Mouse (Mus musculus): ENCODE measurements around the gene Pkp4. TPM values are rescaled to one million over a fixed set of nuclear protein-coding genes. Genes with fewer than 3 reads are reported as not detected.

Gene Pkp4
- polyA plus RNA-seq, 1 experiment from 2014 or later = 7.7 TPM

DNA sequence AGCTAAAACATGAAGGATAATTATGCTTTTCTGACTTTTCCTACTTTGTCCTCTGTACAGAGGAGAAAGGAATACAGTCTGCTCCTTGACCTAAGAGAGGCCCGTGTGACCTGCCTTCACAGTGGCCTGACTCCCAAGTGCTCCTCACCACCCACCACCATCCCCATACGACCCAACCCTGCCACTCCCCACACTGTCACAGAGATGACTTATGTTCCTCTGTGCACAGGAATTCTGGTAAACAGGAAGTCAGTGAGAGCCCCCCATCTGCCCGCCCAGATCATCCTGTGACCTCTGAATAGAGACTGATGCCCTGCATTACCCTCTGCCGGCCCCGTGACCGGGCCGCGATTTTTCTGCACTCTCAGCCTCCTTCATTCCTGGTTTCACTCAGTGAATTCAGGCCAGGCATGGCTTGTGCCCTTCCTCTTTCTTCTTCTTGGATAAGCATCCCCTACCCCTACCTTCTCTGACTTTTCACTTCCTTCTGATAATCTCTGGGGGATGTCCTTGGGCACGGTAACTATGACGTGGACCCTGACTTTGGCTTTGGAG is 79.3 kb downstream of the Pkp4 start:
- H3K4me2 ChIP-seq (ENCODE audit: low read depth, low read length) = no peak overlapping the region
- WGBS (ENCODE audit: insufficient replicate concordance) = 69% methylated on average over 10 of the region's 10 CpGs
- no peaks in the 10 kb centered on the region for H3K27me3 ChIP-seq (ENCODE audit: insufficient read depth, low read length)
- no peak overlapping the region for H3K4me3 ChIP-seq (ENCODE audit: low read depth, low read length)
- no peaks in the 10 kb centered on the region for H3K4me1 ChIP-seq (ENCODE audit: insufficient read depth)
- H3K36me3 ChIP-seq (replicated peaks; ENCODE audit: insufficient read depth, low read length) = no peaks in the 10 kb centered on the region
- DNase-seq = no peak
- no peak overlapping the region for H3K9ac ChIP-seq (replicated peaks)
- peak; percentile 47 for ATAC-seq
- TF ChIP-seq CTCF (IDR thresholded peaks at IDR 0.05; ENCODE audit: low read depth) (no peak), EP300 (IDR thresholded peaks at IDR 0.05; ENCODE audit: low read depth) (no peak)
- H3K9me3 ChIP-seq (ENCODE audit: low read length) = peaks cover 2% of the 10 kb centered on the region; the same call in 1 of the 2 replicates
- no peak overlapping the region for H3K27ac ChIP-seq (ENCODE audit: low read depth)

GRCm38 (mm10) chr2:59242117-59242516 is 81.5 kb downstream of the Pkp4 start:
- H3K9ac ChIP-seq (replicated peaks) = no peak overlapping the region
- no peaks in the 10 kb centered on the region; the same call in 1 of the 2 replicates for H3K4me1 ChIP-seq (ENCODE audit: insufficient read depth)
- peaks cover 2% of the 10 kb centered on the region; the same call in 1 of the 2 replicates for H3K9me3 ChIP-seq (ENCODE audit: low read length)
- WGBS (ENCODE audit: insufficient replicate concordance) = 90% methylated on average over 10 of the region's 10 CpGs
- no peak overlapping the region for H3K4me2 ChIP-seq (ENCODE audit: low read depth, low read length)
- no peaks in the 10 kb centered on the region for H3K36me3 ChIP-seq (replicated peaks; ENCODE audit: insufficient read depth, low read length)
- ATAC-seq (no peak), DNase-seq (no peak)
- TF ChIP-seq EP300 (IDR thresholded peaks at IDR 0.05; ENCODE audit: low read depth) = no peak
- no peak for TF ChIP-seq CTCF (IDR thresholded peaks at IDR 0.05; ENCODE audit: low read depth)
- H3K4me3 ChIP-seq (ENCODE audit: low read depth, low read length) = no peak overlapping the region
- H3K27me3 ChIP-seq (ENCODE audit: insufficient read depth, low read length) = no peaks in the 10 kb centered on the region
- H3K27ac ChIP-seq (ENCODE audit: low read depth) = no peak overlapping the region

DNA sequence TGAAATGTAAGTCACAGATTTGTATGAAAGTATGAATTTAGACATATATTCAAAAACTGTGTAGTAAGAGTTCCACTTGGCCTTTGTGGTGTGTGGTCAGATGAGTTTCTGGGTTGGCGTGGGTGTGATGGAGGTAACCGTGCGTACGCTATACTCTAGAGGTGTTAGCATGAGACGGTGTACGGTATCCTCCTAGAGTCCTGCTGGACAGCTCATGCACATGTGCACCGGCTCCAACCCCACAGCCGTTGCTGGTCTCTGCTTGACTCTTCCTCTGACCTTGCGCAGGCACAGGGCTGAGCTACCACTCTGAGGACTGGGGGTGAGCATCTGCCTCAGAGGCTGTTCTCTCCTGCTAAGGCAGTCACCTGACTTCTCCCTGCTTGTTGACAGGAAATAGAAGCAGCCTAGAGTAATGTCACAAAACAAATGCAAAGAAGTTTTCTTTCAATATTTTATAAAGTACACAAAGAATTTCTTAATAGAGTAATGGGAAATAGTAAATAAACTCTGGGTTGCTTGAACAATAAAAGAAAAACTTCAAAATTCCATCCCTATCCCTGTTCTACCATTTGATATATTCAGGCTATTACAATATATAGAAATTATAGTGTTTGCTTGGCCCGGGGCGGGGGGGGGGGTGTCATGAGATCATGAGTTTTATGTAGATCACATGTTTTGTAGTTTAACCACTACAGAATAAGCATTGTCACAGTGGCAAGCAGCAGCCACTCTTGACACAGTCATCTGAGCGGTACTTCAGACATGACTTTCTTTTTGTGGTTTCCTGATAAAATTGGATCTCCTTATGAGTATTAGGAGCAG is 83.8 kb downstream of the Pkp4 start:
- DNase-seq = no peak
- Histone ChIP-seq H3K27me3 (ENCODE audit: insufficient read depth, low read length) (no peaks in the 10 kb centered on the region), H3K4me3 (ENCODE audit: low read depth, low read length) (no peak overlapping the region)

GRCm38 (mm10) chr2:59245098-59245388 is 84.4 kb downstream of the Pkp4 start:
- H3K36me3 ChIP-seq (replicated peaks; ENCODE audit: insufficient read depth, low read length) = no peaks in the 10 kb centered on the region
- H3K27me3 ChIP-seq (ENCODE audit: insufficient read depth, low read length) = no peaks in the 10 kb centered on the region
- DNase-seq (no peak), ATAC-seq (no peak)
- H3K9me3 ChIP-seq (ENCODE audit: low read length) = no peaks in the 10 kb centered on the region
- no peak overlapping the region for H3K4me3 ChIP-seq (ENCODE audit: low read depth, low read length)
- no peak overlapping the region for H3K4me2 ChIP-seq (ENCODE audit: low read depth, low read length)
- no peaks in the 10 kb centered on the region; the same call in 1 of the 2 replicates for H3K4me1 ChIP-seq (ENCODE audit: insufficient read depth)
- no peak overlapping the region for H3K9ac ChIP-seq (replicated peaks)
- 76% methylated on average over 3 of the region's 3 CpGs for WGBS (ENCODE audit: insufficient replicate concordance)
- H3K27ac ChIP-seq (ENCODE audit: low read depth) = no peak overlapping the region
- TF ChIP-seq CTCF (IDR thresholded peaks at IDR 0.05; ENCODE audit: low read depth) (no peak), EP300 (IDR thresholded peaks at IDR 0.05; ENCODE audit: low read depth) (no peak)

More for the DNA sequence above, 83.8 kb downstream of the Pkp4 start:
- H3K4me2 ChIP-seq (ENCODE audit: low read depth, low read length) = no peak overlapping the region
- no peak for ATAC-seq
- no peak overlapping the region for H3K27ac ChIP-seq (ENCODE audit: low read depth)
- no peaks in the 10 kb centered on the region for H3K36me3 ChIP-seq (replicated peaks; ENCODE audit: insufficient read depth, low read length)
- no peaks in the 10 kb centered on the region; the same call in 1 of the 2 replicates for H3K4me1 ChIP-seq (ENCODE audit: insufficient read depth)
- no peaks in the 10 kb centered on the region for H3K9me3 ChIP-seq (ENCODE audit: low read length)
- no peak overlapping the region for H3K9ac ChIP-seq (replicated peaks)
- WGBS (ENCODE audit: insufficient replicate concordance) = 85% methylated on average over 12 of the region's 12 CpGs
- TF ChIP-seq CTCF (IDR thresholded peaks at IDR 0.05; ENCODE audit: low read depth) (no peak), EP300 (IDR thresholded peaks at IDR 0.05; ENCODE audit: low read depth) (no peak)

GRCm38 (mm10) chr2:59248806-59249205 is 88.2 kb downstream of the Pkp4 start:
- no peak overlapping the region for H3K9ac ChIP-seq (replicated peaks)
- DNase-seq (no peak), ATAC-seq (peak; percentile 92)
- no peaks in the 10 kb centered on the region for H3K9me3 ChIP-seq (ENCODE audit: low read length)
- H3K27ac ChIP-seq (ENCODE audit: low read depth) = 0 out of 2 replicates have a peak overlapping the region, but pooled peaks have one; percentile 8
- no peak overlapping the region for H3K4me2 ChIP-seq (ENCODE audit: low read depth, low read length)
- H3K4me1 ChIP-seq (ENCODE audit: insufficient read depth) = no peaks in the 10 kb centered on the region; the same call in 1 of the 2 replicates
- WGBS (ENCODE audit: insufficient replicate concordance) = 61% methylated on average over 3 of the region's 3 CpGs
- no peaks in the 10 kb centered on the region for H3K36me3 ChIP-seq (replicated peaks; ENCODE audit: insufficient read depth, low read length)
- H3K4me3 ChIP-seq (ENCODE audit: low read depth, low read length) = no peak overlapping the region
- TF ChIP-seq EP300 (IDR thresholded peaks at IDR 0.05; ENCODE audit: low read depth) (peak; percentile 80), CTCF (IDR thresholded peaks at IDR 0.05; ENCODE audit: low read depth) (no peak)
- H3K27me3 ChIP-seq (ENCODE audit: insufficient read depth, low read length) = no peaks in the 10 kb centered on the region

DNA sequence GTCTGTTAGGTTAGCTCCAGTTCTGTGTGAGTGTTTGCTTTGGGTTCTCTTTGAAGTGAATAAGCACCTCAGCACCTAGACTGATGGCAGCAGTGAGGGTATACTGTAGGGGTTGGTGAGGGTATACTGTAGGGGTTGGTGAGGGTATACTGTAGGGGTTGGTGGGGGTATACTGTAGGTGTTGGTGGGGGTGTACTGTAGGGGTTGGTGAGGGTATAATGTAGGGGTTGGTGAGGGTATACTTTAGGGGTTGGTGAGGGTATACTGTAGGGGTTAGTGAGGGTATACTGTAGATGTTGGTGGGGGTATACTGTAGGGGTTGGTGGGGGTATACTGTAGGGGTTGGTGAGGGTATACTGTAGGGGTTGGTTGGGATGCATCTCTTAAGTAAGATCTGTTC is 92.2 kb downstream of the Pkp4 start:
- Histone ChIP-seq H3K27me3 (ENCODE audit: insufficient read depth, low read length) (no peaks in the 10 kb centered on the region), H3K9ac (replicated peaks) (no peak overlapping the region), H3K4me1 (ENCODE audit: insufficient read depth) (no peaks in the 10 kb centered on the region), H3K4me3 (ENCODE audit: low read depth, low read length) (no peak overlapping the region), H3K27ac (ENCODE audit: low read depth) (no peak overlapping the region), H3K9me3 (ENCODE audit: low read length) (no peaks in the 10 kb centered on the region), H3K36me3 (replicated peaks; ENCODE audit: insufficient read depth, low read length) (no peaks in the 10 kb centered on the region), H3K4me2 (ENCODE audit: low read depth, low read length) (no peak overlapping the region)
- DNase-seq = no peak
- ATAC-seq = no peak
- TF ChIP-seq CTCF (IDR thresholded peaks at IDR 0.05; ENCODE audit: low read depth) (no peak), EP300 (IDR thresholded peaks at IDR 0.05; ENCODE audit: low read depth) (no peak)

Measured in liver, postnatal 0 days (tissue).